Mouse (Mus musculus) right cerebral cortex, postnatal 14 days (tissue): Measurements from ENCODE around the gene Dnase1l2.

Source experiments
- DNase-seq: peaks from one replicate; pipeline ENCODE4 v3.0.0; 2022

Gene Dnase1l2

DNA sequence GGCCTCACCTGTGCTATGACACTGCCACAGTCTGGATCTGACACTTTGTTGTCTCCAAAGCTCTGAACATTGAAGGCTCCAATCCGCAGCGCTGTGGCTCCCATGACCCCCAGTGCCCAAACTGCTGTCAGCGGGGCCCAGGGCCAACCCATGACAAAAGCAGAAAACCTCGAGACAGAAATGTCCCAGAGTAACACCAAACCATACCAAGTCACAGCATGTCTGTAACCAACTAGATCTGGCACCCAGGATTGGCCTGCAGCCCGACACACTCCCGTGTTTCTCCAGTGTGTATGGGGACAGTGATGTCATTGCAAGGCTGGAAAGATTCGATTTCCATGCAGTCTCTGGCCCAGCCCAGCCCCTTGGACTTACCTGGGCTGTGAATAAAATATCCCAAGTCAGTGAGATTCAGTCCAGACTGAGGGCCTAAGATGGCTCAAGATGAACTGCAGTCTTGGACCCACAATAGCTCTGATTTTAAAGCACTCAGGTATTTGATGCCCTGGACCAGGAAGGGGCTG lies at the start of gene Dnase1l2:
Gene Dnase1l2, minus strand, starts transcription at position 474 of the 524 bp plus-strand sequence.
- no peak for DNase-seq

DNA sequence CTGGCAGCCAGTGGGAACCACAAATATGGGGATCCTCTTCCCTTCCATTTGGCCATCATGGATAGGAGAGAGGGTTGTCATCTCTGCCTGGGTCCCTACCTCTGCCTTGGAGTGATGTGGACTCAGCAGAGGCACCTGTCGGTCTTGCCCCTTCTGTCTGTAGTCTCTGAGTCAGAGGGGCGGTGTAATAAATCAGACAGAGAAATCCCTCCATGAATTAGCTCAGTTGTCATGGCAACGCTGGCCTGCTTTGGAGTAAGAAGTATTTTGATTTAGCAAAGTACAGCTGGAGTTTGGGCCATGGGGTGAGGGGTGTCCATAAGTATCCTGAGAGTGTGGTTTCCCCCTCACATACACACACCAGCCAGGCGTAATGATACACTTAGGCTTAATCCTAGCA lies 47.5 kb upstream of the Dnase1l2 start:
- peak; percentile 61 for DNase-seq

DNA sequence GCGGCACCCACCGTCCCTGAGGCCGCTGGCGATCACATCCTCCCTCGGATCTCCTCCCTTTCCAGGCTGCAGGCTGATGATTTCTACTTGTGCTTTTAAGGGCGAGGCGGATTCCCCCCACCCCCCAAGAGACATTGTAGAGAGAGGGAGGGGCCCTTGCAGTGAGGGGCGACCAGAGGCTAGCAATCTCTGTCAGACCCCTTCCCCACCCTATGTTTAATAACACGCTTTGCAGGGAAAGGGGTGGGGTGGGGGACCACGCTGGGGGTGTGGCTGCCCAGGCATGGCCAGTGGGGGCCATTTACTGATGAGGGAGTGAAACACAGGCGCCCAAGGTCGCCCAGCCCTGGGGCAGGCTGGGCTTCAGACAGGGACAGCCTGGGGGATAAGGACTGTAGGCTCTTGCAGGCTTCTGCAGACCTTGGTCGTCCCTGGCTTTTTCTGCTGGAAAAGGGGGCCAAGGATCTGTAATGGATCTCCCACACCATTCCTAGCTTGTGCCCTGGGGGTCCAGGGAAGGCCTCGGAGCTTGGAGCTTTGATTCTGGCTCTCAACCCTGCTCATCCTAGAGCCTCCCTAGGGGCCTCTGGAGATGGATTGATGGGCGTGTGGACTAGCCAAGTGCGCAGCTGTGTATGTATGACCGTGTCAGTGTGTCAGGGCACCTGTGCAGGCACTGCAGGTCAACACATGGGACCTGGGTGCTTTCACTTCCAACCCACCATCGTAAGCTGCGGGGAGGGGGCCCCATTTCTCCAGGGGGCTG lies 46.5 kb upstream of the Dnase1l2 start:
- no peak for DNase-seq

DNA sequence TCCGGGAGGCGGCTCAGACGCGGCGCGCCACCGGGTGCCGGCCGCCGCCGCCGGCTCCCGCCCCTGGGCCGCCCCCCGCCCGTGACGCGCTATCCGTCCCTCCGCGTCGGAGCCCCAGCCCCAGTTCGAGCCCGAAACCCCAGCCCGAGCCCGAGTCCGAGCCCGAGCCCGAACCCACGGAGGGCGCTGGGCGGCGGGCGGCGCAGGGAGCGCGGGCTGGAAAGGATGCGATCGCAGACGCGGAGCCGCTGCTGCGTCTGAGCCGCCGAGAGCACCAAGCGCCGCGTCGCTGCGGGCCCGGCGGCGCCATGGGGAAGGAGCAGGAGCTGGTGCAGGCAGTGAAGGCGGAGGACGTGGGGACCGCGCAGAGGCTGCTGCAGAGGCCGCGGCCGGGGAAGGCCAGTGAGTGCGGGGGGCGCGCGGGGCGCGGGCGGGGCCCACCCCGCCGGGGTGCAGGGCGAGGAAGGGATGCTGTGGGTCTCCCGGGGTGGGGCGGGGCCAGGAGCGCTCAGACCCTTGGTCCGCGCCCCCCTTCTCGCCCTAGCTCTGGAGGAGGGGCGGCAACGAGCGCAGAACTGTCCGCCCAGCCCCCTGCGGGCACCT lies 45.9 kb upstream of the Dnase1l2 start:
- DNase-seq: peak; percentile 63

DNA sequence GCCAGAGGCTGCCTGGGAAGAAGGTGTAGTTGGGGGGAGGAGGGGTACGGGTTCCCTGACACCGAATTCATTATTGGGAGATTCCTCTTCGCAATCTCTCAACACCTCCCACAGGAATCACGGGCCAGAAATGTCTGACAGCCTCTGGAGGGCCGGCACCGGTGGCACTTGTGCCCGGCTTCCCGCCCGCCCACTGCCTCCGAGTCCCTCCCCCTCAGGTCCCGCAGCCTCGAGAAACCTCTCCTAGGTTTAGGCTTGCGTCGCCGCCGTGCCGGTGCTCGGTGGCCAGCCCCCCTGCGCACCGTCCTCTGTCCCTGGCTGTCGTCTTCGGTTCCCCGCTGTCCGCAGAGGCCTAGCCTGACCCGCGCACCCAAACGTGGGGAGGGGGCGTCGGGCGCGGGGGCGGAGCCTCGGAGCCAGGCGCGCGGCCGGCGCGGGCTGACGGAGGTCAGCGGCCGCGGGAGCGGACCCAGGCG lies 45.3 kb upstream of the Dnase1l2 start, which contains the start of gene Caskin1:
Gene Caskin1, plus strand, starts transcription at position 416 of the 476 bp plus-strand sequence.
- DNase-seq: peak; percentile 59

DNA sequence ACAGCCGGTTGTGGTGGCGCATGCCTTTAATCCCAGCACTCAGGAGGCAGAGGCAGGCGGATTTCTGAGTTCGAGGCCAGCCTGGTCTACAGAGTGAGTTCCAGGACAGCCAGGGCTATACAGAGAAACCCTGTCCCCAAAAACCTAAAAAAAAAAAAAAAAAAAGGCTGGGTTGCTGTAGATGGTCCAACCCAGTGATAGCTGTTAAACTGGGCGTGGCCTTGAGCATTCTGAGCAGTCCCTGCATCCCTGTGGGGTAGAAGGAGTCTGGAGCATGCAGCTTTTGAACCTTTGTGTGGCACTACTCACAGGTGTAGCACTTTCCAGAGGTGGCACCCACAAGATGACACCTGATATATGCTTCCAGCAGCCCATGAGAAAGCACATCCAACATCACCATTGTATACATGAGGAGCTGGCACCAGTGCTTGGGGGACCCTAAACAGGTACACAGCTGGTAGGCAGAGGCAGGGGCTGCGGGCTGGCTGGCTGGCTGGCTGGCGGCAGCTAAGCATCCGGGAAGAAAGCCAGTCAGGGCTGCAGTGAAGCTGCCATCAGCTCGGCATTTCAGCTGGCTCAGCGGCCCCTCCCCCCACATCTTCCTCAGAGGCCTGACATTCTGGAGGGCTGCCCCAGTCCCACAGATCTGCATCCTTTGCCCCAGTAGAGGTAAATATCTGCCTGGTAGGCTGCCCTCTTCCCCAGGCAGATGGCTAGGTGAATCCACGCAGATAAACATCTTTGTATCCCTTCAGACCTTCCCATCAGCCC lies 42.4 kb upstream of the Dnase1l2 start:
- peak; percentile 79 for DNase-seq

DNA sequence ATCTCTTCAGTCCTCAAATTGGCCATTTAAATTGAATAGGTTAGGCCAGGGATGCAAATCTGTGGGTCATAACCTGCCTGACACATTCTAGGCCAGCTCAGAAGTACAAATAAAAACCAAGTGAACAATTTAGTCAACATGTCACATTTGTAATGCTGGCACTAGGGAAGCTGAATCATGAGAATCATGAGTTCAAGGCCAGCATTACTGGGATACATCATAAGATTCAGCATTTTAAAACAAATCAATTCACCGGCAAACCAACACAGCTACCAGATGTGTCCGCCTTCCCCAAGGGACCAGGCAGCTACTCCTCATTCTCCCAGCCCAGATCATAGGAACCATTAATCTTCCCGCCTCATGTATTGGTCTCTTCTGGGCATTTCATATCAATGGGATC lies 40.6 kb upstream of the Dnase1l2 start:
- DNase-seq: no peak

DNA sequence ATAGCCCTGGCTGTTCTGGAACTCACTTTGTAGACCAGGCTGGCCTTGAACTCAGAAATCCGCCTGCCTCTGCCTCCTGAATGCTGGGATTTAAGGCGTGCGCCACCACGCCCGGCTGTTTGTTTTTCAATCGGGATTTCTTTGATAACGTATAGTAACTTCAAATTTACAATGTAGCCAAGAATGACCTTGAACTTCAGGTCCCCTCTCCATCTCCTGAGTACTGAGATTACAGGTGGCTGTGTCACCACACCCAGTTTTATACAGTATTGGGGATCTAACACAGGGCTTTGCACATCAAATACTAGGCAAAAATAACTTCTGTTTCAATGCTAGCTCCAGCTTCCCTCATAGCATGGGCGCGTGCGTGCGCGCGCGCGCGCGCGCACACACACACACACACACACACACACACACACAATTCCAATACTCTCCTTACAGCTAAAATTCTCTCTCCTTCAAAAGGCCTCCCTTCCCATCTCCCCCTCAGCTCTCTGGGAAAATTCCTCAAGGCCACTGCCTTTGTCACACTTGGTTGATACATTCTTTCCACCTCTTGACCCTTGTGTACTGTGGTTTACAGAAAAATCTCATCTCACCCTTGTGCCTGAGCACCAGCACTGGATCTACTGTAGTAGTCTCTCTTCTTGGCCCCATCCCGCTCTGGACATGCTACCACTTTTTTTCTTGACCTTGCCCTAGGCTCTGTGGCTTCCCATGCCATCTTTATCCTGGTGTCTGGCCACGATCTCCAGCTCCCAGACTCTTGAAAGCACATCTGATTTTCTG lies 38.3 kb upstream of the Dnase1l2 start:
- DNase-seq: no peak

DNA sequence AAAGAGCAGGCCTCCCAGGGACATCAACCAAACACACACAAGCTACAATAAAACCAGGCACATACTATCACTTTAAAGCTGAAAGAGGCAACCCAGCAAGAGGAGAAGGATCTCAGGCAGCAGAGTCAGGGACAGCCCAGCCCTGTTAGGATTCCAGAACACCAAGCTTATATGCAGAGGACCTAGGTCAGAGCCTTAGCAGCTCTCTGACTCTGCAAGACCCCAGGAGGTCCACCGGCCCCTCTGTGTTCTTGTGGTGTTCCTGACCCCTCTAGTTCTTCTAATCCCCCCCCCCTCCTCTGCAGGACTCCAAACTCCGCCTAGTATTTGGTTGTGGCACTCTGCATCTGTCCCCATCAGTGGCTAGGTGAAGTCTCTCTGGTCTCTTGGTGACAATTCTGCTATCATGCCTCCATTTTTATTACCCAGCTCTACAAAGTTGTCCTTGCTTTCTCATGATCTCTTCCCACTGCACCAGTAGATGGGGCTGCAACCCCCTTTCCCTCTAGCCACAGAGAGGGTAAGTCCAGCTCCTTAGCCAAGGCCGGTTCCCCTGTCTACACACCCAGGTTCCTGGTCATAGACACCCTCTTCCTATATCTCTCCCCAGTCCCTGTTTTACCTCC lies 37.4 kb upstream of the Dnase1l2 start:
- no peak for DNase-seq

DNA sequence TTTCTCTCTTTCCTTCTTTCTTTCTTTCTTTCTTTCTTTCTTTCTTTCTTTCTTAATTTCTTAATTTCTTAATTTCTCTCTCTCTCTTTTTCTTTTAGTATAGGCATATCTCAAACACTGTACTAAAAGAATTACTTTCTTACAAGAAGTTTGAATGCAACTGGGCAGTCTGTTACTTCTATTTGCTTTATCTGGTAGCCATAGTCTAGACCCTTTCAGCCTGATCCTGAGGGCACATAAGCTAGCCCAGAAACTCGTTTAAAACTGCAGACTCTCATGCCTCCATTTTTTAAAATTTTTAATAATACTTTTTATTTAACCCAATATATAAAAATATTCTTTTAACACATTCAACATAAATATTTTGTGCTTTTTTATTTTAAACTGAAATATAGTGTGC lies 36.5 kb upstream of the Dnase1l2 start:
- no peak for DNase-seq

DNA sequence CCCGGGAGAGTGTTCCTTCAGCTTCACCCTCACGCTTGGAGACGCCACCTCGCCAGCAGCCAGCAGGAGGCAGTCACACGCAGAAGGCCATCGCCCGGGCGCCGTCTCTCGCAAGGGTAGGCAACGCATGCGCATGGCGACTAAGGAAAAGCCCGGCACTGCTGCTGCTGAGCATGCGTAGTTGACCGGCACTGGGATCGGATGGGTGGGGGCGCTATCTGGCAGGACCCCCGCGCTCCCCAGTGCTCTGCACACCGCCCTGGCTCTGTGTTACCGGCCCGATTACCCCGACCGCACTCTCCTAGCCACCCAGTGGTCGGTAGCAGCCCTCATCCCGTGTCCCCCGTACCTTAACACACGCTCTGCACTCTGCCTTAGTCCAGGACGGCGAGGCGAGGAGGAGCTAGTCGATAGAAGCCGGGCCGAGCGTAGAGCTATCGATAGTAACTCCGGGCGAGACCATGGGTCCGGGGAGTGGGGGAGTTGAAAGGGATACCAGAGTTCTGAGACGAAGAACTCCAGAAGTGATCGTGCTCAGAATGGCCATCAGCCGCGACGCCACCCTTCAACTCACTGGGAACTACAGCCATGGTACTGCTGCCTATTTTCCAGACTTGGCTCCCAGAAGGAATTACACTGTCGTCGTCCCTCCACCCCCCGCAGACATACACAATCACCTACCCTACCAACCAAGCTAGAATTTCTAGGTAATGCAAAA lies 35.9 kb upstream of the Dnase1l2 start, which contains the start of gene Mlst8:
Gene Mlst8, minus strand, starts transcription at position 416 of the 718 bp plus-strand sequence.
- peak; percentile 98 for DNase-seq

DNA sequence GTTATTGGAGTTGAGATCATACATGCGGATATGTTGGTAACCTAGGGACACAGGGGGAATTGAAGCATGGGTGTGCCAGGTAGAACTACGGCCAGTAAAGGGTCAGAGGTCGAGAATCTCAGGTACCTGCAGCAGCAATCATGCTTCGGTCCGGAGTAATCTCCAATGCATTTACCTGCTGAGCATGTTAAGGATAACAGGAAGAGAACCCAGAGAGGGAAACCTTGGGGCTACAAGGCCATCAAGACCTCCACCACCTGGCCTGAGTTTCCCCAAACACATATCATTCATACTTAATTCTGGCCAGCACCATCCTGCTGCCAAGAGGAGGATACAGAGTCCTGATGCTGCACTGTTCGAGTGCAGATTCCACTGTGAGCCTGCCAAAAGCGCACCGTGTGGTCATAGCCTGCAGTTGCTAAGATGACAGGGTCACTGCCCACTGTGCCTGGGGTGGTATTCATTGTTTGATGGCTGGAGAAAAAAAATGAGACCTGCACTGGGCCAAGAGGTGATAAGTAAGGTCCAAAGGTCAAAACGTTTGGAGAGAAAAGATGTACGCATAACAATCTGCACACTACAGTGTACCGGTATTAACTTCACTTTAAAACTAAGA lies 35.2 kb upstream of the Dnase1l2 start:
- no peak for DNase-seq

DNA sequence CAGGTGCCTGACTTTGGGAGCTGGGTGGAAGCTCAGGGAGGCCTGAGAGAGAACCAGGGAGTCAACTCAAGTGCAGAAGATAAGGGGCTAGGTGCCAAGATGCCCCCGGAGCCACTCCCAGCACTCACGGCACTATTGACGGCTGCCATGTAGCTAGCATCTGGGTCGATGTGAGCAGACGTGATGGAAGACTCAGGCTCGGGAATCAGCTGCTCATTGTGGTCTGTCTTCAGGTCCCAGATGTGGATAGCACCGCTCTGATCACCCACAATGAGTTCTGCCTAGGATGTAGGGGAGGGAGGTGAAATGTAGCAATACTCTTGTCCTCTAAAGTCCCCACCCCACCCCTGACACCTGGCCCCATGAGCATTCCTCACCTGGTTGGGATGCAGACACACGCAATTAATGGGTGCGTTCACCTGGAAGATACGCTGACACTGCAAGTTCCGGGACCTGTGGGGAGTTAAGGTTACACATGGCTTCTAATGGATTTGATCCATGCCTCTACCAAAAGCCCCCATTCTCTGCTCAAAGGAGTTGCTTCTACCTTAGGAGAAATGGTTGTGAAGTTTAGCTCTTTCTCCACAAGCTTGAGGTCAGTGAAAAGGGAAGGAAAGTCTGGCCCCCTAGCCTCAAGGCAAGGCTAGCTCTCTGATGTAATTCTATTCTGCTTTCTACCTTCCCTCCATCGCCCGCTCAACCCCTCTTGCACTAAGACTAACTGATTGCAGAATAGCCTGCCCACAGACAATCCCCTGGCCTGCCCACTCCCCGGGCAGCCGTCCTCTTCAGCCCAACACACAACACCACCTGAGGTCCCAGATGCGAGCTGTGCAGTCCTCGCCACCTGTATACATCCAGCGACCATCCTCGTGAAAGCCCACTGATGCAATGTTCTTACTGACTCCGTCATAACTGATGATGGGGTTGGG lies 34.4 kb upstream of the Dnase1l2 start:
- DNase-seq: no peak

DNA sequence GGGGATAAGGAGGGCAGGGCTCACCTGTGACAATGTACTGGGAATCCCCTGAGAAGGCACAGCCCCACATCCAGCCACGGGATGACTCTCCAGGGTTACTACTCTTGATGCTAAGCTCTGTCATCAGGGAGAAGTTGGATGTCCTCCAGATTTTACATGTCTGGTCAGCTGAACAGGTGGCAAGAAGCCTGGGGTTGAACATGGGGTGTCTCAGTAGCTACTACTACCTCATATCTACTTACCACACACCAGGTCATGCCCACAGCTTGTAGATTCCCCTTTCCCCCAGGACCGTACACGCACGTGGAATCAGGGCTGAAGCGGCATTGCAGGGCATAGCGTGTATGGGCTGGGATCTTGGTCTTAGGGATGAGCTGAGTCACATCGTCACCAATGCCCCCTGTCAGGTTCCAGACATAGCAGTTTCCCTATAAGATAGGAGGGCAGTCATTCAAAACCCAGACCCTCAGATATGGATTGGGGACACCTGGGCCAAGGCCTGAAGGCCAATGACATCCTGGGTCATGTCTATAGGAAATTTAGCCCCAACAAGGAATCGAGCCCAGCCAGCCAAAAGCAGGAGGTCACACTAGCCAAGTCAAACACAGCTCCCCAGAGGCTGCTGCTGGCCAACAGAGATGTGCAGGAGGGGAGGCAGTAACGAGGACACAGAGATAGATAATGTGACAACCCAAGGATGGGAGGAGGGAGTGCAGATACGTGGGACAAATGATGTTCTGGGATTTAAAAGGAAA lies 33.3 kb upstream of the Dnase1l2 start:
- DNase-seq: no peak

DNA sequence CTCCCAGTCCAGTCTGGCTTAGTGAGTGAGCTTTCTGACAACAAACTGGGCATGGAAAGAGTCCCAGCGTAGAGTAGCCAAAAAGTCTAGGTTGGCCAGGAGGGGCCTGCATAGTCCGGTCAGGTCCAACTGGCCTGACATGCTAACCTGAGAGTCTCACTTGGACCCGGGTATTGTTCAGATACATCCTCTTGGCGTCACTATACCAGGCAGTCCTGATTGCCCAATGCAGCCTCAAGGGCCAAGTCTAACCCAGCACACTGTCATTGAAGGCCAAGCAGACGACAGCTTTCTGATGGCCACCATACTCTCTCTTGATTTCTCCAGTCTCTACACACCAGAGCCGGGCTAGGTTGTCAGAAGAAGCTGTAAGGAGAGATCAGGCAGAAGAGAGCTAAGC lies 32.7 kb upstream of the Dnase1l2 start:
- DNase-seq: no peak

DNA sequence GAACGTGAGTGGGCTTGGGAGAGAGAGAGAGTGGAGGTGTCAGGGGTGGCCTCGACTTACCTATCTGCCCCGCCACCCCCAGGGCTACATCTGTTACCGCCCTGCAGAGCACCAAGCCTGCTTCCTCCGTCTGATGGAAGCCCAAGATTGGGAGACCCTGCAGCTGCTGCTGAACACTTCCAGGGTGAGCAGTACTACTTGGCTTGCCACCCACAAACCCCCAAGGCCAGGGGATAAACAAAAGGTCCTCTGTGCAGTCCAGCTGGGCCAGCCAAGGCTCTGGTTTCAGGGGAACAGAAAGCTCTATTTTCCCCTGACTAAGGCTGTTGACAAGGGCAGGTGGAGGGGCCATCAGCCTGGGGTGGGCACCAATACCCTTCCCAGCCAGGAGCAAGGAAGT lies 31.7 kb upstream of the Dnase1l2 start:
- no peak for DNase-seq

DNA sequence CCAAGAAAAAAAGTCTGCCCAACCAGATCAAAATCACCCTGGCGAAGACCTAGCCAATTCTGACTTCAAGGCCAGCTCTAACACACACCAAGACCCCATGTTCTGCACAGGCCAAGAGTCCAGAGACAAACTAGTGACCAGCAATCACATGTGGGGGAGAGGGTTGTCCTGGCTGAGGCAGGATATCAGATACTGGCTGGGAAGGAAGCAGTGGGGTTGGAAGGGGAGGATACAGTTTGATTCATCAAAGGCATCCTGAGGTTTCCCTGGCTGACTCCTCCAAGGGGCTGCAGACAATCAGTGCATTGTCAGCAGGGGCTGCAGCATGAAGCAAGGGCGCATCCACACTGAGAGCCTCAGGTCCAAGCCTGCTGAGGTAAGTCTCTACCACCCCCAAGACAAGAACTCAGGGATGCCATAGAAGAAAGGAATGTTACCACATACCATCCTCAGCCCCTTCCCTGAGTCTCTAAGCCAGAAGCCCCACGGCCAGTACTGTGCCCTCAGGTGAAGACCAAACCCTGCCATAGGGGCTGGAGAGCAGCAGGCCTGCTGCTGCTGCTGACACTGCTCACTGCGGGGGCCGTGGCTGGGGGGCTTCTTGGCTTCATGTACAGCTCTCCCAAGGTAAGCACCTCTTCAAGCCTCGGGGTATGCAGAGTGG lies 30.8 kb upstream of the Dnase1l2 start, which contains the start of gene Bricd5:
Gene Bricd5, plus strand, starts transcription at position 273 of the 664 bp plus-strand sequence.
- no peak for DNase-seq

DNA sequence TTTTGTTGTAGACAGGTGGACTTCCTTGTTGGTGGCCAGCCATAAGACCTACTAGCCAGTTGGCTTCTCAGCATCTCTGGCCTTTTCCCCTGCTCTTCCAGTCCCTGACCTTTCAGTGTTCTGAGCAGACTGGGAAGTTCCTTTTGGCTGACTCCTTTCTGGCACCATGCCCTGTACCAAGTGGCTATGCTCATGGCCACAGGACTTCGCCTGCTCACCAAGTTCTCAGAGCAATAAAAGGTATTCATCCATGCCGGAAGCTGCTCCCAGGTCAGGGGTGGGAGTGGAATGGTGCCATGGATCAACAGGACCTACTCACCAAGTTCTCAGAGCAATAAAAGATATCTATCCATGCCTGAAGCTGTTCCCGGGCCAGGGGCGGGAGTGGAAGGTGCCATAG lies 29.6 kb upstream of the Dnase1l2 start:
- DNase-seq: no peak
